Mouse (Mus musculus) liver, embryonic 14.5 days (tissue): Measurements from ENCODE around the gene Cds2.

Source experiments
- CTCF ChIP-seq: IDR thresholded peaks from 2 replicates; pipeline ENCODE4 v1.5.1; 2016; ENCODE audit warnings: antibody characterized with exemption, low read depth, control low read depth
- EP300 ChIP-seq: IDR thresholded peaks from 2 replicates; pipeline ENCODE4 v1.6.1; 2016; ENCODE audit warnings: antibody characterized with exemption, low read depth

DNA sequence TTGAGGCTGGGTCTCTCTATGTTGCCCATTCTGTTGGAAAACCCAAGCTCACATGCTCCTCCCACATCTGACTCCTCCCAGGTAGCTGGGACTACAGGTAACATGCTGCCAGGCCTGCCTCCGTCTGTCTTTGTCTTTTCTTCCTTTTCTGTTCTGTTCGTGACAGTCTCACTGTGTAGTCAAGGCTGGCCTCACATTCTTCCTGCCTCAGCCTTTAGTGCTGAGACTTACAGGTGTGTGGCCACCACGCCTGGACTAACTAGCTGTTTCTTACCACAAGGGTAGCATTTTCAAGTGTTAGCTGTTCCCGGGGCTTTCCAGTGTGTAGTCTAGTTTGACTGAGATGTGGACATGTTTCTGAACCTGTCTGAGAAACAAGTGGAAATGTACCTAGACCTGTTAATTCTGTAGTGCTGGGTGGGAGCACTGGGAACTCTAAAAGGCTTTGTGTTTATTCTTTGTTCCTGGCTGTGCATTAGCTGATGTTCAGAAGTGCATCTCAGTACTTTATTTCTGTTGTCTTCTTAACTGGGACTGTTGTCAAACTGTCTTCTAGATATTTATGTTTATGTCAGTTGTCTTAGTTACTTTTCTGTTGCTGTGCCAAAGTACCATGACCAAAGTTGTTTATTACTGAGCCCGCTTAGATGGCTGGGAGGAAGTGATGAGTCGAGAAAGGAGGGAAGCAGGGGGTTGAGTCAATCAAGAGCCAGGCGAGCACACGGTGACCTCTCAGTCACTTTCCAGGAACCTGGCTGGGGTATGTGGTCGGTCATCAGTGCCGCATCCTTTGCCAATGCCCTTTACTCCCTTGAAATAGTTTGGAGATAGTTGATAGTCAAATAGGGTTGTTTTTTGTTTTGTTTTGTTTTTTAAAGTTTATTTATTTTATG lies 18.9 kb downstream of the Cds2 start:
- TF ChIP-seq CTCF: no peak
- TF ChIP-seq EP300: no peak
